Mouse (Mus musculus) forebrain, embryonic 10.5 days (tissue): Measurements from ENCODE around the gene Prkar1b. TPM values are rescaled to one million over a fixed set of nuclear protein-coding genes. Genes with fewer than 3 reads are reported as not detected.

Experiments used
- DNase-seq: peaks from one replicate; pipeline ENCODE4 v3.0.0-alpha.2; 2017; ENCODE audit warnings: low spot score; ENCODE audit errors: extremely low spot score
- H3K27ac ChIP-seq: fragments of 300-500 bp; sonication (generic); 2 replicates; pipeline ENCODE4 v1.5.1; 2016; ENCODE audit warnings: mild to moderate bottlenecking
- H3K27me3 ChIP-seq: fragments of 300-500 bp; sonication (generic); 2 replicates; pipeline ENCODE4 v1.6.1; 2016; ENCODE audit warnings: mild to moderate bottlenecking; ENCODE audit not compliant: poor library complexity, severe bottlenecking
- H3K36me3 ChIP-seq: fragments of 300-500 bp; sonication (generic); replicated peaks from 2 replicates; pipeline ENCODE4 v1.6.1; 2016; ENCODE audit warnings: mild to moderate bottlenecking, moderate library complexity
- H3K4me1 ChIP-seq: fragments of 300-500 bp; sonication (generic); 2 replicates; pipeline ENCODE4 v1.6.1; 2016
- H3K4me3 ChIP-seq: fragments of 300-500 bp; sonication (generic); 2 replicates; pipeline ENCODE4 v1.5.1; 2016; ENCODE audit warnings: mild to moderate bottlenecking, moderate library complexity
- H3K9me3 ChIP-seq: fragments of 300-500 bp; sonication (generic); 2 replicates; pipeline ENCODE4 v1.6.1; 2016; ENCODE audit warnings: mild to moderate bottlenecking, moderate library complexity
- WGBS: fragments of 180-500 bp; shearing (Covaris S2); methylation state at CpG from one replicate; pipeline ENCODE4 v1.1.7; 2016; 5-methylcytosine and 5-hydroxymethylcytosine counted together
- polyA plus RNA-seq: library from polyadenylated mRNA; unstranded; fragments of >200 nt; fragmentation: Nextera tagmentation; extraction: Ambion mirVana; gene quantifications from 2 replicates; pipeline ENCODE4 v1.2.1, GENCODE M21; 2016

Prkar1b gene
- polyA plus RNA-seq, 1 experiment from 2014 or later: 5.1 TPM

DNA sequence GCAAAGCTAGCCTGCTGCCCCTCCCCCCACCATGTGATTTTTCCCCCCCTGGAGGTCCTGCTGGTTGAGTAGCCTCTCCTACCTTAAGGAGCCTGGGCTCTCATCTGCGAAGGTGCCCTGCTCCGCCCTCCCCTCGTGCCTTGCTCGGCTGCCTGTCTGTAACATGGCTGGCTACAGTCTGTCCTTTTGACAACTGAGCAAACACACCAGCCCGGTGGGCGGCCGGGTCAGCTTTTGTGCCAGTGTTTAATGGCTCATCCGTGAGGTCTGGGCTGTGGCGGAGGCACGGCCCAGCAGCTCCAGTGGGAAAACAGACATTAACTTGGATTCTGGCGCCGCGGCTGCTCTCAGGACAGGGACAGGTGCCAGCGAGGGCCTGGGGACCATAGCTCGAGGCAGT lies 122.2 kb downstream of the Prkar1b start:
- 62% methylated on average over 15 of the region's 15 CpGs for WGBS
- Histone ChIP-seq H3K27ac (peak overlapping the region; percentile 53), H3K27me3 (no peaks in the 10 kb centered on the region), H3K9me3 (no peaks in the 10 kb centered on the region), H3K36me3 (no peaks in the 10 kb centered on the region), H3K4me1 (peaks cover 11% of the 10 kb centered on the region), H3K4me3 (no peak overlapping the region)
- no peak for DNase-seq

- Histone ChIP-seq H3K27ac (no peak overlapping the region), H3K4me3 (no peak overlapping the region), H3K27me3 (no peaks in the 10 kb centered on the region), H3K9me3 (no peaks in the 10 kb centered on the region), H3K4me1 (peaks cover 11% of the 10 kb centered on the region), H3K36me3 (no peaks in the 10 kb centered on the region)
- WGBS: 85% methylated on average over 12 of the region's 12 CpGs
- DNase-seq: no peak
Measured at GRCm38 (mm10) chr5:139024351-139025105, 125.3 kb downstream of the Prkar1b start.

GRCm38 (mm10) chr5:139020595-139020994 lies 129.2 kb downstream of the Prkar1b start:
- 77% methylated on average over 6 of the region's 6 CpGs for WGBS
- DNase-seq: no peak
- Histone ChIP-seq H3K27me3 (no peaks in the 10 kb centered on the region), H3K9me3 (no peaks in the 10 kb centered on the region), H3K4me1 (no peaks in the 10 kb centered on the region), H3K36me3 (no peaks in the 10 kb centered on the region), H3K27ac (no peak overlapping the region), H3K4me3 (no peak overlapping the region)

- Histone ChIP-seq H3K27me3 (no peaks in the 10 kb centered on the region), H3K9me3 (no peaks in the 10 kb centered on the region), H3K27ac (no peak overlapping the region), H3K4me1 (no peaks in the 10 kb centered on the region), H3K4me3 (no peak overlapping the region), H3K36me3 (no peaks in the 10 kb centered on the region)
- DNase-seq: no peak
- WGBS: 85% methylated on average over 15 of the region's 15 CpGs
Measured at GRCm38 (mm10) chr5:139017371-139018124, 132.3 kb downstream of the Prkar1b start.

- 77% methylated on average over 3 of the region's 3 CpGs for WGBS
- H3K36me3 ChIP-seq: no peaks in the 10 kb centered on the region
- no peak overlapping the region for H3K4me3 ChIP-seq
- no peaks in the 10 kb centered on the region for H3K4me1 ChIP-seq
- H3K27ac ChIP-seq: no peak overlapping the region
- H3K27me3 ChIP-seq: no peaks in the 10 kb centered on the region
- DNase-seq: no peak
- H3K9me3 ChIP-seq: no peaks in the 10 kb centered on the region
Measured at GRCm38 (mm10) chr5:139015097-139015496, 134.7 kb downstream of the Prkar1b start.

- no peaks in the 10 kb centered on the region for H3K9me3 ChIP-seq
- H3K27me3 ChIP-seq: peaks cover 10% of the 10 kb centered on the region; the same call in 1 of the 2 replicates
- H3K27ac ChIP-seq: no peak overlapping the region
- no peaks in the 10 kb centered on the region for H3K36me3 ChIP-seq
- no peak for DNase-seq
- WGBS: 71% methylated on average over 2 of the region's 2 CpGs
- no peak overlapping the region for H3K4me3 ChIP-seq
- no peaks in the 10 kb centered on the region for H3K4me1 ChIP-seq
Measured at GRCm38 (mm10) chr5:139010649-139011048, 139.2 kb downstream of the Prkar1b start.

DNA sequence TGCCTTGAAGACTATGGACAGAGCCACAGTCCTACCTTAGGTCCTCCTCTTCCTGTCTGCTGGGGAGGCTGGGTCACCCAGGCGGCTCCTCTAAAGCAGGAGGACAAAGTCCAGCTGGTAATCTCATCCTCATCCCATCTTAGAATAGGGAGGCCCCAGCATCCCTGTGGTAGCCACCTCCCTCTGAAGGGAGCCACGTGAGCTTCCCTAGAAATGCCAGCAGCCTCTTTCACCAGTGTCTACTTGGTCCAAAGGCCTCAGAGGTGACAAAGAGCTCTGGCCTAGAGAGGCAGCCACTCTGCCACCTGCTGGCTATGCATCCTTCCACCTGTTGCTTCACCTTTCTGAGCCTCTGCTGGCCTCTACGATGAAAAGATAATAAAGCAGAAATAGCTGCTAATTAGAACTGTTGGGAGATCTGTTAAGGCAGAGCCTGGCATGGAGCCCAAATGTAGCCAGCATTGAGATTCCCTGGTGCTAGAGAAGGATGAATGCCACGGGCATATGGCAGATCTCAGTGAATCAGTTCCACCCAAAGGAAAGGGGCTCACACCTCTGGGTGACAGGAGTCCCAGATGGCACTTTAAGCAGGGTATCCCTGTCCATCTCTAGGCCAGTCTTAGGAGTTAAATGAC lies 142.5 kb downstream of the Prkar1b start:
- Histone ChIP-seq H3K27me3 (peaks cover 10% of the 10 kb centered on the region; the same call in 1 of the 2 replicates), H3K9me3 (peaks cover 7% of the 10 kb centered on the region; the same call in 1 of the 2 replicates), H3K27ac (no peak overlapping the region), H3K36me3 (no peaks in the 10 kb centered on the region), H3K4me3 (no peak overlapping the region), H3K4me1 (no peaks in the 10 kb centered on the region)
- DNase-seq: no peak
- WGBS: 56% methylated on average over 4 of the region's 4 CpGs

GRCm38 (mm10) chr5:139004588-139004987 lies 145.2 kb downstream of the Prkar1b start:
- peaks cover 15% of the 10 kb centered on the region; the same call in 1 of the 2 replicates for H3K9me3 ChIP-seq
- H3K4me3 ChIP-seq: no peak overlapping the region
- 0 out of 2 replicates have a peak, but pooled peaks cover under 1% of the 10 kb centered on the region for H3K4me1 ChIP-seq
- WGBS: 92% methylated on average over 6 of the region's 6 CpGs
- H3K36me3 ChIP-seq: no peaks in the 10 kb centered on the region
- no peak overlapping the region for H3K27ac ChIP-seq
- DNase-seq: no peak
- H3K27me3 ChIP-seq: peaks cover 27% of the 10 kb centered on the region

DNA sequence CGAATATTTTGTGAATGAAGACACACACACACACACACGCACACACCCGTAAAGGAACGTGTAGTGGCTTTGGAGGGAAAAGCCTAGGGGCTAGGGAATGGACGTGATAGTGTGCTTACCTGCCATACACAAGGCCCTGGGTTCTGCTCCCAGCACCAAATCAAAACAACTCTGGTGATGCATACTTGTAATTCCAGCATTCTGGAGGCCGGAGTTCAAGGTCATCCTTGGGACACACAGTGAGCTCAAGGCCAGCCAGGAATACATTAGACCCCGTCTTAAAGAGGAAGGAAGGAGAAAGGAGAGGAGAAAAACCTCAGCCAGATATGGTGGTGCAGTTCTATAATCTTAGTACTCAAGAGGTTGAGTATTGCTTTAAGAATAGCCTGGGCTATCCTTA lies 150.1 kb downstream of the Prkar1b start:
- peaks cover 15% of the 10 kb centered on the region; the same call in 1 of the 2 replicates for H3K9me3 ChIP-seq
- no peak overlapping the region for H3K4me3 ChIP-seq
- 70% methylated on average over 7 of the region's 7 CpGs for WGBS
- H3K36me3 ChIP-seq: no peaks in the 10 kb centered on the region
- no peak for DNase-seq
- peaks cover 46% of the 10 kb centered on the region for H3K4me1 ChIP-seq
- H3K27me3 ChIP-seq: peaks cover 64% of the 10 kb centered on the region
- no peak overlapping the region for H3K27ac ChIP-seq

DNA sequence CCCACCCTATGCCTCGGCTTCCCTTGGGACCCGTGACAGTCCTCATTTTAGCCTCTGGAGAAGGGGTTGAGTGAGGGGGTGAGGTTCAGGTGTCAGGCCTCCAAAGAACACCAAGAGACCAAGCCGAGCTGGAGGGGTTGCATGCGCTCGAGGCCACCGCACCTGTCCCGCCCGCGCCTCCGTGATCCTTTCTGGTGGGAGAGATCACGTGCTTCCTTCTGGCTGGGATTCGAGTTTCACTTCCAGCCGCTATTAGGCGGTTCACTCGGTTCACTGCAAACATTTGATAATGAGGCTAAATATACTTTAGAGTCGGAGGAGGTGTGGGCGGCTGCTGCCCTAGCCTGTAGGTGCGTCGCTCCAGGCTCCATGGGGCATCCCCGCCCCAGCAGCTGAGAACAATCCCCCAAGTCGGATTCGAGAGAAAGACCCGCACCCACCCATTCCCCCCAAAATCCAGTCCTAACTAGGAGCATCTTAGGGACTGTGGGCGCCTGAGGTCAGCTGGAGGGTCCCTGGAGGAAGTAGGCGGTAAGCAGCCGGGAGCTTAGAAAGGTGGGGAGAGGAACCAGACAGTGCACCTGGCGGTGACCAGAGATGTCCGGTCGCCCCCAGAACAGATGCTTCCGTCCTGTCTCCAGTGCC lies 151.7 kb downstream of the Prkar1b start:
- Histone ChIP-seq H3K27ac (peak overlapping the region; percentile 84), H3K4me3 (peak overlapping the region; percentile 75), H3K4me1 (peaks cover 63% of the 10 kb centered on the region), H3K9me3 (peaks cover 8% of the 10 kb centered on the region; the same call in 1 of the 2 replicates), H3K27me3 (peaks cover 81% of the 10 kb centered on the region), H3K36me3 (no peaks in the 10 kb centered on the region)
- no peak for DNase-seq
- 1% methylated on average over 30 of the region's 30 CpGs for WGBS

DNA sequence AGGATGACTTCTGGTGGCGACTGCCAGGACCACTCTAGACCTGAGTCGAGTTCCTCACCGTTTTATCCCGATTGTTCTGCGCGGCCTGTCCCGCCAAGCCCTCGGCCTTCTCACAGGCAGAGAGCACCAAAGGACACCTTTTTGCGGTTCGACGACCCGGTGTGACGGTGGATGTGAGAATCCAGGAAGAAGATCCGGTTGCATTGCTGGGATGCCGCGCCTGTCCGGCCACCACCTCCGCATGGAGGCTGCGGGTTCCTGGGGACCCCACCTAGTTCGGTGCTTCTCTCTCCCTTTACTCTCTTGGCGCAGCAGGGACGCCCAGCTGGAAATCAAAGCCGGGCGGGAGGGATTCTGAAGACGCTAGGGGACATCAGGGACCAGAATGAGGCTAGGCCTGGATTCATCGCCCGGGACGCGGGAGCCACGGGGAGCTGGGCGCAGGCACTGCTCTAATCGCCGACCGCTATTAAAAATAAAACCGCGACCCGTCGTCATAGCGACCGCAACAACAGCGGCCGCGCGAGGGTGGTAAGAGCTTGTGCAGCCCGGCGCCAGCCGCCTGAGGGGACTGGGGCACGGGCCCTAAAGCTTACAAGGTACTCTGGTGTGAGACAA lies 152.5 kb downstream of the Prkar1b start, which contains the start of gene Pdgfa:
Pdgfa (minus strand) TSS at position 200 of the 618 bp plus-strand sequence.
- Histone ChIP-seq H3K27ac (peak within 1 kb of the TSS; percentile 84), H3K4me1 (peaks cover 70% of the 10 kb centered on the region)

More for the DNA sequence above, 152.5 kb downstream of the Prkar1b start, which contains the start of gene Pdgfa:
- H3K27me3 ChIP-seq: peaks cover 88% of the 10 kb centered on the region
- H3K4me3 ChIP-seq: peak within 1 kb of the TSS; percentile 75
- H3K36me3 ChIP-seq: no peaks in the 10 kb centered on the region
- H3K9me3 ChIP-seq: peaks cover 8% of the 10 kb centered on the region; the same call in 1 of the 2 replicates
- peak; percentile 83 for DNase-seq
- 1% methylated on average over 48 of the region's 48 CpGs for WGBS
